Mouse (Mus musculus) neutrophil, adult 65 days (primary cell): Measurements from ENCODE around the gene Gpr179. TPM values are rescaled to one million over a fixed set of nuclear protein-coding genes. Genes with fewer than 3 reads are reported as not detected.

Source experiments
- total RNA-seq: library from RNA; stranded (reverse); gene quantifications from 2 replicates; pipeline ENCODE4 v1.2.4, GENCODE M21; 2023

The Gpr179 gene
- not detected in 2 replicates for total RNA-seq

GRCm38 (mm10) chr11:97352027-97352684 lies at the start of gene Gpr179:
Gene Gpr179 (minus strand): TSS chr11:97352077.

GRCm38 (mm10) chr11:97361948-97362648 lies 10.2 kb upstream of the Gpr179 start, which contains the start of gene Socs7:
Gene Socs7 (plus strand): TSS chr11:97362551.

GRCm38 (mm10) chr11:97315504-97316503 lies 36.1 kb downstream of the Gpr179 start, which contains the start of gene Mrpl45:
Gene Mrpl45 (plus strand): TSS chr11:97315716.

Other genes with a start within 250 kb of the Gpr179 start
- gene Tbx21, start 236.7 kb downstream of the Gpr179 start, total RNA-seq = not detected in 2 replicates
- gene Tbkbp1, start 200.6 kb downstream of the Gpr179 start, total RNA-seq = 41.1 and 50.6 TPM in 2 replicates
- 70.1 and 104 TPM in 2 replicates for gene Kpnb1, start 164.2 kb downstream of the Gpr179 start, total RNA-seq
- 175 and 265 TPM in 2 replicates for gene Npepps, start 71.4 kb downstream of the Gpr179 start, total RNA-seq
- gene Mrpl45, start 36.4 kb downstream of the Gpr179 start, total RNA-seq = 9.8 and 12.8 TPM in 2 replicates
- gene Socs7, start 10.5 kb upstream of the Gpr179 start, total RNA-seq = 5.8 and 12.0 TPM in 2 replicates
- 36.3 and 40.0 TPM in 2 replicates for gene Arhgap23, start 63.5 kb upstream of the Gpr179 start, total RNA-seq
- gene 4933428G20Rik, start 148.3 kb upstream of the Gpr179 start, total RNA-seq = not detected in 2 replicates
- gene Srcin1, start 224.1 kb upstream of the Gpr179 start, total RNA-seq = not detected in 2 replicates